Mouse (Mus musculus) mature B cell (primary cell): Measurements from ENCODE around the gene Gm21118.
"Not testable (repeated sequence)": the region's sequence is repeated elsewhere in the genome, so short reads cannot be mapped to it uniquely, and the experiment has no call there.

ENCODE experiments used
- in situ Hi-C: fragments of 300-500 bp; cut with MboI; formaldehyde crosslinking; loops from 2 replicates; pipeline ENCODE4 v1.14.3; 2019

The Gm21118 gene

DNA sequence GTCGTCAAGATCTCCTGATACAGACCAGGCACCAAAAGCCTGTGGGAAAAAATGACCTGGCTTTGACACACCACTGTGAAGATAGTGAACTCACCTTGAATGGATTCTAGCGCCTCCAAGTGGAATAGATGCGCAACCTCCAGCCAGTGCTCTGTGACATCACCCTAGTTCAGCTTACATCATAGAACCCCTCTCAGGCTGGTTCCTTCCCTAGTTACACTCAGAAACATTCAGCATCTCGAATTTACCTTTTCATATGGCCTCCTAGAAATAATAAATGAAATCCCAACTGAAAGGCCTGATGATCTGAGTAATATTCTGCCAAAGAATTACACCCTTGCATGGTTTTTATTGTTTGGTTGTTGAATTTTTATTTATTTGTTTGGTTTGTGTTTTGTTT lies at the start of gene Gm21118:
Gene Gm21118, minus strand, starts transcription at position 101 of the 400 bp plus-strand sequence.
- in situ Hi-C loops: not testable (repeated sequence)

DNA sequence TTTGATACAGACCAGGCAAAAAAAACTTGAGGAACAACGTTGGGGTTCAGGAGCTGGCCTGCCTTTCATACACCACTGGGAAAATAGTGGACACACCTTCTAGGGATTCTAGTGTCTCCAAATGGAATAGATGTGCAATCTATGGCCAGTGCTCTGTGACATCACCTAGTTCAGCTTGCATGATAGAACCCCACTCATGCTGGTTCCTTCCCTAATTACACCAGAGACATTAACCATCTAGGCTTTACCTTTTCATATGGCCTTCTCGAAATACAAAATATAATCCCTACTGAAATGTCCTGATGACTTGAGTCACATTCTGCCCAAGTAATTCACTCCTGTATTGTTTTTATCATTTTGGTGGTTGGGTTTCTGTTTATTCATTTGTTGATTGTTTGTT lies 29.7 kb upstream of the Gm21118 start, which contains the start of the genes Gm29423 and Gm29644:
Gene Gm29423, minus strand, starts transcription at position 101 of the 400 bp plus-strand sequence.
Gene Gm29644, minus strand, starts transcription at position 157 of the 400 bp plus-strand sequence.
- in situ Hi-C loops: not testable (repeated sequence)
